ENCODE assay signal across 16 mouse cellular contexts in genomic region chr2:131129836-131130235, GRCm38 (mm10). TPM values are rescaled to one million over a fixed set of nuclear protein-coding genes. Genes with fewer than 3 reads are reported as not detected.
DNase-seq lines count a peak whose midpoint lies in the region; ATAC-seq and TF ChIP-seq lines count a peak whose summit lies in the region.
"Had no signal": no experiment of that assay in that cellular context is flagged by ENCODE, and none has a peak within 500 bp of the region (broad histone marks: within the 10 kb centered on the region; RNA-seq: fewer than 3 reads in every experiment).

No protein-coding gene starts in this region.

- no peak for ATAC-seq in forebrain, embryonic 11.5 days (replicated peaks; ENCODE audit: low FRiP score)
- ATAC-seq in forebrain, embryonic 14.5 days, result no peak
- ATAC-seq in liver, embryonic 14.5 days (ENCODE audit: insufficient read depth), result peak; percentile 77
- ATAC-seq in stomach, postnatal 0 days (ENCODE audit: low FRiP score, low TSS enrichment), result peak; percentile 73
- no peak for ATAC-seq in forebrain, embryonic 12.5 days (ENCODE audit: low FRiP score)

- H3K4me1 ChIP-seq in forebrain, embryonic 11.5 days (replicated peaks; ENCODE audit: control insufficient read depth, insufficient read depth, low read length), result peaks cover 9% of the 10 kb centered on the region; the same call in 1 of the 2 replicates
- H3K4me1 ChIP-seq in forebrain, embryonic 14.5 days (ENCODE audit: control insufficient read depth, insufficient read depth, low read length), result peaks cover 7% of the 10 kb centered on the region; the same call in 1 of the 2 replicates
- H3K4me1 ChIP-seq in liver, embryonic 14.5 days (replicated peaks; ENCODE audit: control insufficient read depth in 2 of 2, insufficient read depth in 2 of 2, low read length in 1 of 2), result peaks cover 61 to 70% of the 10 kb centered on the region in 2 experiments
- peaks cover 6% of the 10 kb centered on the region; the same call in 1 of the 2 replicates for H3K4me1 ChIP-seq in stomach, postnatal 0 days (replicated peaks; ENCODE audit: control insufficient read depth, insufficient read depth)
- H3K4me1 ChIP-seq in forebrain, embryonic 12.5 days, result peaks cover 18% of the 10 kb centered on the region

- no peak overlapping the region for H3K9ac ChIP-seq in forebrain, embryonic 11.5 days (ENCODE audit: low read length)
- H3K9ac ChIP-seq in forebrain, embryonic 14.5 days (ENCODE audit: low read length), result no peak overlapping the region
- H3K9ac ChIP-seq in liver, embryonic 14.5 days (replicated peaks), result no peak overlapping the region
- H3K9ac ChIP-seq in stomach, postnatal 0 days (ENCODE audit: low read length), result no peak overlapping the region
- H3K9ac ChIP-seq in forebrain, embryonic 12.5 days, result no peak overlapping the region
- H3K9ac ChIP-seq: hindbrain, embryonic 14.5 days; neural tube, embryonic 13.5 days had no signal

- H3K27me3 ChIP-seq in forebrain, embryonic 11.5 days (ENCODE audit: control insufficient read depth, insufficient read depth, low read length), result no peaks in the 10 kb centered on the region
- no peaks in the 10 kb centered on the region for H3K27me3 ChIP-seq in forebrain, embryonic 14.5 days (replicated peaks; ENCODE audit: control insufficient read depth, insufficient read depth, low read length)
- H3K27me3 ChIP-seq in liver, embryonic 14.5 days (ENCODE audit: control insufficient read depth, insufficient read depth, low read length), result no peaks in the 10 kb centered on the region
- H3K27me3 ChIP-seq in stomach, postnatal 0 days (ENCODE audit: control insufficient read depth, insufficient read depth, low read length), result no peaks in the 10 kb centered on the region
- 0 out of 2 replicates have a peak, but pooled peaks cover 20% of the 10 kb centered on the region for H3K27me3 ChIP-seq in forebrain, embryonic 12.5 days
- H3K27me3 ChIP-seq: neural tube, embryonic 13.5 days had no signal

- H3K4me2 ChIP-seq in forebrain, embryonic 11.5 days (ENCODE audit: low read depth, low read length, severe bottlenecking), result no peak overlapping the region
- H3K4me2 ChIP-seq in forebrain, embryonic 14.5 days (ENCODE audit: low read length), result no peak overlapping the region
- H3K4me2 ChIP-seq in liver, embryonic 14.5 days (ENCODE audit: low read depth), result peak overlapping the region; percentile 33
- H3K4me2 ChIP-seq in stomach, postnatal 0 days (replicated peaks; ENCODE audit: low read depth), result no peak overlapping the region
- no peak overlapping the region for H3K4me2 ChIP-seq in forebrain, embryonic 12.5 days
- H3K4me2 ChIP-seq: hindbrain, embryonic 14.5 days; neural tube, embryonic 13.5 days had no signal

- no peaks in the 10 kb centered on the region for H3K9me3 ChIP-seq in forebrain, embryonic 11.5 days (ENCODE audit: control insufficient read depth, low read length)
- no peaks in the 10 kb centered on the region for H3K9me3 ChIP-seq in forebrain, embryonic 14.5 days (replicated peaks; ENCODE audit: control insufficient read depth, low read length)
- no peaks in the 10 kb centered on the region for H3K9me3 ChIP-seq in liver, embryonic 14.5 days (ENCODE audit: control insufficient read depth, low read length)
- H3K9me3 ChIP-seq in stomach, postnatal 0 days (ENCODE audit: control insufficient read depth, low read length), result no peaks in the 10 kb centered on the region
- no peaks in the 10 kb centered on the region for H3K9me3 ChIP-seq in forebrain, embryonic 12.5 days
- H3K9me3 ChIP-seq: neural tube, embryonic 13.5 days had no signal

- WGBS in forebrain, embryonic 11.5 days, result 82% methylated on average over 5 of the region's 5 CpGs
- 83% methylated on average over 5 of the region's 5 CpGs for WGBS in forebrain, embryonic 14.5 days
- WGBS in liver, embryonic 14.5 days (ENCODE audit: insufficient replicate concordance), result 27% methylated on average over 5 of the region's 5 CpGs
- WGBS in stomach, postnatal 0 days, result 44% methylated on average over 5 of the region's 5 CpGs
- WGBS in forebrain, embryonic 12.5 days, result 88% methylated on average over 5 of the region's 5 CpGs

- peak; percentile 57 for TF ChIP-seq EP300 in liver, embryonic 14.5 days (IDR thresholded peaks at IDR 0.05; ENCODE audit: low read depth)
- TF ChIP-seq EP300 in stomach, postnatal 0 days (optimal IDR thresholded peaks at IDR 0.05), result no peak

- no peak overlapping the region for H3K4me3 ChIP-seq in forebrain, embryonic 11.5 days (ENCODE audit: low read depth, low read length)
- H3K4me3 ChIP-seq in forebrain, embryonic 14.5 days (ENCODE audit: low read depth, low read length), result no peak overlapping the region
- no peak overlapping the region for H3K4me3 ChIP-seq in liver, embryonic 14.5 days (ENCODE audit: insufficient read depth in 1 of 2, low read depth in 2 of 2, low read length in 2 of 2)
- H3K4me3 ChIP-seq in stomach, postnatal 0 days (ENCODE audit: low read depth, low read length), result no peak overlapping the region
- H3K4me3 ChIP-seq in forebrain, embryonic 12.5 days (replicated peaks), result no peak overlapping the region
- H3K4me3 ChIP-seq: neural tube, embryonic 13.5 days had no signal

- no peaks in the 10 kb centered on the region for H3K36me3 ChIP-seq in forebrain, embryonic 11.5 days (ENCODE audit: control insufficient read depth, insufficient read depth, low read length)
- H3K36me3 ChIP-seq in forebrain, embryonic 14.5 days (ENCODE audit: control insufficient read depth, insufficient read depth, low read length), result no peaks in the 10 kb centered on the region
- H3K36me3 ChIP-seq in liver, embryonic 14.5 days (replicated peaks; ENCODE audit: control insufficient read depth, insufficient read depth, low read depth), result no peaks in the 10 kb centered on the region
- no peaks in the 10 kb centered on the region for H3K36me3 ChIP-seq in stomach, postnatal 0 days (ENCODE audit: control insufficient read depth, insufficient read depth, low read length)
- H3K36me3 ChIP-seq in forebrain, embryonic 12.5 days (replicated peaks), result no peaks in the 10 kb centered on the region
- H3K36me3 ChIP-seq: neural tube, embryonic 13.5 days had no signal

- no peak for TF ChIP-seq CTCF in liver, embryonic 14.5 days (IDR thresholded peaks at IDR 0.05; ENCODE audit: low read depth)
- TF ChIP-seq CTCF in stomach, postnatal 0 days (IDR thresholded peaks at IDR 0.05; ENCODE audit: low read depth), result no peak

- H3K27ac ChIP-seq in forebrain, embryonic 11.5 days (ENCODE audit: low read depth, low read length), result no peak overlapping the region
- H3K27ac ChIP-seq in forebrain, embryonic 14.5 days (ENCODE audit: low read depth, low read length), result no peak overlapping the region
- H3K27ac ChIP-seq in liver, embryonic 14.5 days, result peak overlapping the region; percentile 63
- no peak overlapping the region for H3K27ac ChIP-seq in stomach, postnatal 0 days (replicated peaks)
- no peak overlapping the region for H3K27ac ChIP-seq in forebrain, embryonic 12.5 days
- H3K27ac ChIP-seq: hindbrain, embryonic 14.5 days; neural tube, embryonic 13.5 days had no signal

- DNase-seq in forebrain, embryonic 11.5 days (ENCODE audit: low spot score), result peak; percentile 47
- no peak for DNase-seq in forebrain, embryonic 14.5 days (ENCODE audit: low spot score)
- peak; percentile 2 for DNase-seq in testis, postnatal 14 days (ENCODE audit: low spot score)
- DNase-seq in testis, postnatal 10 days (ENCODE audit: low spot score), result no peak
- DNase-seq in liver, embryonic 14.5 days (ENCODE audit: low read depth in 3 of 3, low spot score in 3 of 3), result peak; percentile 57 to 70 (median 69)
- DNase-seq in stomach, postnatal 0 days (ENCODE audit: low spot score), result peak; percentile 67
- no peak for DNase-seq in adrenal gland, postnatal 36 days
- DNase-seq: cerebellum, adult 11 months; layer of hippocampus, adult 9-11 months; right cerebral cortex, postnatal 4 days had no signal

RNA-seq across cellular contexts. Expression of gene Hspa12b, which starts 2.8 kb away (rescaled TPM):
- polyA plus RNA-seq in forebrain, embryonic 11.5 days (2014; fragmentation: Nextera tagmentation; extraction: Ambion mirVana), result 4.2 and 5.6 TPM in 2 replicates
- 1.6 and 1.8 TPM in 2 replicates for polyA plus RNA-seq in forebrain, embryonic 14.5 days (2014; fragmentation: Nextera tagmentation; extraction: Ambion mirVana)
- polyA plus RNA-seq in liver, embryonic 14.5 days (2012; rRNA removed), result 1.6 and 2.1 TPM in 2 replicates
- 0.71 and 0.76 TPM in 2 replicates for polyA plus RNA-seq in liver, embryonic 14.5 days (2014; fragmentation: Nextera tagmentation; extraction: Ambion mirVana)
- polyA plus RNA-seq in stomach, postnatal 0 days (2015; fragmentation: Nextera tagmentation; extraction: Ambion mirVana), result 4.2 TPM in 2 replicates
- 10 to 100 TPM in 1 of 2 experiments, 1 to 10 TPM in 1; 7.7 to 12.3 TPM for total RNA-seq in adrenal gland, postnatal 36 days (2021)
- 4.5 and 5.2 TPM in 2 replicates for polyA plus RNA-seq in forebrain, embryonic 12.5 days (2016; fragmentation: Nextera tagmentation; extraction: Ambion mirVana)
- total RNA-seq: megakaryocyte, adult 5-6 weeks had no signal

RNA-seq across cellular contexts. Expression of gene Gm11037, which starts 3.5 kb away (rescaled TPM):
- not detected in 2 replicates for polyA plus RNA-seq in forebrain, embryonic 11.5 days (2014; fragmentation: Nextera tagmentation; extraction: Ambion mirVana)
- polyA plus RNA-seq in forebrain, embryonic 14.5 days (2014; fragmentation: Nextera tagmentation; extraction: Ambion mirVana), result not detected in 2 replicates
- polyA plus RNA-seq in liver, embryonic 14.5 days (2012; rRNA removed), result not detected in 2 replicates
- not detected in 2 replicates for polyA plus RNA-seq in liver, embryonic 14.5 days (2014; fragmentation: Nextera tagmentation; extraction: Ambion mirVana)
- polyA plus RNA-seq in stomach, postnatal 0 days (2015; fragmentation: Nextera tagmentation; extraction: Ambion mirVana), result not detected in 2 replicates
- not detected for total RNA-seq in adrenal gland, postnatal 36 days (2021)
- polyA plus RNA-seq in forebrain, embryonic 12.5 days (2016; fragmentation: Nextera tagmentation; extraction: Ambion mirVana), result not detected in 2 replicates
- total RNA-seq: ES-E14; megakaryocyte, adult 5-6 weeks had no signal
- polyA plus RNA-seq: hindbrain, embryonic 14.5 days; neural tube, embryonic 13.5 days; thymus, postnatal 0 days had no signal

RNA-seq across cellular contexts. Expression of gene 1700037H04Rik, which starts 30.0 kb away (rescaled TPM):
- polyA plus RNA-seq in forebrain, embryonic 11.5 days (2014; fragmentation: Nextera tagmentation; extraction: Ambion mirVana), result 122 and 132 TPM in 2 replicates
- polyA plus RNA-seq in forebrain, embryonic 14.5 days (2014; fragmentation: Nextera tagmentation; extraction: Ambion mirVana), result 110 and 112 TPM in 2 replicates
- polyA plus RNA-seq in liver, embryonic 14.5 days (2012; rRNA removed), result 105 and 125 TPM in 2 replicates
- 129 and 153 TPM in 2 replicates for polyA plus RNA-seq in liver, embryonic 14.5 days (2014; fragmentation: Nextera tagmentation; extraction: Ambion mirVana)
- polyA plus RNA-seq in stomach, postnatal 0 days (2015; fragmentation: Nextera tagmentation; extraction: Ambion mirVana), result 42.6 and 43.6 TPM in 2 replicates
- total RNA-seq in adrenal gland, postnatal 36 days (2021), result 100 to 1,000 TPM in 1 of 2 experiments, 10 to 100 TPM in 1; 83.7 to 125 TPM
- polyA plus RNA-seq in forebrain, embryonic 12.5 days (2016; fragmentation: Nextera tagmentation; extraction: Ambion mirVana), result 104 TPM in 2 replicates

RNA-seq across cellular contexts. Expression of gene Siglec1, which starts 43.3 kb away (rescaled TPM):
- 0.13 and 0.36 TPM in 2 replicates for polyA plus RNA-seq in forebrain, embryonic 11.5 days (2014; fragmentation: Nextera tagmentation; extraction: Ambion mirVana)
- polyA plus RNA-seq in forebrain, embryonic 14.5 days (2014; fragmentation: Nextera tagmentation; extraction: Ambion mirVana), result 0.10 and 0.25 TPM in 2 replicates
- 0.93 and 1.0 TPM in 2 replicates for polyA plus RNA-seq in liver, embryonic 14.5 days (2012; rRNA removed)
- polyA plus RNA-seq in liver, embryonic 14.5 days (2014; fragmentation: Nextera tagmentation; extraction: Ambion mirVana), result 0.70 and 0.78 TPM in 2 replicates
- 0.34 and 0.38 TPM in 2 replicates for polyA plus RNA-seq in stomach, postnatal 0 days (2015; fragmentation: Nextera tagmentation; extraction: Ambion mirVana)
- 1 to 10 TPM; 4.2 to 4.7 TPM for total RNA-seq in adrenal gland, postnatal 36 days (2021)
- 0.06 and 0.09 TPM in 2 replicates for polyA plus RNA-seq in forebrain, embryonic 12.5 days (2016; fragmentation: Nextera tagmentation; extraction: Ambion mirVana)

RNA-seq across cellular contexts. Expression of gene Cenpb, which starts 50.0 kb away (rescaled TPM):
- 12.3 and 13.7 TPM in 2 replicates for polyA plus RNA-seq in forebrain, embryonic 11.5 days (2014; fragmentation: Nextera tagmentation; extraction: Ambion mirVana)
- 9.3 and 9.7 TPM in 2 replicates for polyA plus RNA-seq in forebrain, embryonic 14.5 days (2014; fragmentation: Nextera tagmentation; extraction: Ambion mirVana)
- polyA plus RNA-seq in liver, embryonic 14.5 days (2012; rRNA removed), result 11.0 and 12.4 TPM in 2 replicates
- 2.7 and 3.0 TPM in 2 replicates for polyA plus RNA-seq in liver, embryonic 14.5 days (2014; fragmentation: Nextera tagmentation; extraction: Ambion mirVana)
- polyA plus RNA-seq in stomach, postnatal 0 days (2015; fragmentation: Nextera tagmentation; extraction: Ambion mirVana), result 12.2 and 13.9 TPM in 2 replicates
- total RNA-seq in adrenal gland, postnatal 36 days (2021), result 10 to 100 TPM; 60.0 to 68.2 TPM
- polyA plus RNA-seq in forebrain, embryonic 12.5 days (2016; fragmentation: Nextera tagmentation; extraction: Ambion mirVana), result 15.3 and 16.2 TPM in 2 replicates

Comparison
In these comparisons a context has a peak if more than half of its experiments do, and no peak if none do; other contexts are left out.
1. DNase-seq: peak in forebrain, embryonic 11.5 days (single experiment), testis, postnatal 14 days (single experiment), liver, embryonic 14.5 days (3 of 3) and stomach, postnatal 0 days (single experiment); none in forebrain, embryonic 14.5 days (single experiment), testis, postnatal 10 days (single experiment) and adrenal gland, postnatal 36 days (0 of 2).
2. ATAC-seq: peak in liver, embryonic 14.5 days (single experiment) and stomach, postnatal 0 days (single experiment); none in forebrain, embryonic 11.5 days (single experiment), forebrain, embryonic 14.5 days (single experiment) and forebrain, embryonic 12.5 days (single experiment).